Mouse (Mus musculus) heart, embryonic 13.5 days (tissue): ENCODE measurements at regions not wholly inside any gene's neighbourhood (a gene's known extent, or its start where the extent isn't known, plus 50 kb on each side); places are given as distances from the start of the nearest gene placed in this dataset.
A peak's percentile ranks its signal among the peaks of the same experiment; 100 is the strongest.

ENCODE experiments used
- ATAC-seq: fragments of 200-750 bp; cut with Nextera tagmentation; 2 replicates; pipeline ENCODE4 v1.8.0; 2017; ENCODE audit warnings: moderate TSS enrichment; ENCODE audit not compliant: insufficient number of reproducible peaks, low FRiP score, low TSS enrichment; ENCODE audit errors: extremely low read depth
- H3K27ac ChIP-seq: fragments of 300-500 bp; sonication (generic); replicated peaks from 2 replicates; pipeline ENCODE4 v1.5.1; 2015; ENCODE audit warnings: moderate library complexity, mild to moderate bottlenecking, inconsistent platforms
- H3K27me3 ChIP-seq: fragments of 300-500 bp; sonication (generic); replicated peaks from 2 replicates; pipeline ENCODE4 v1.6.1; 2015; ENCODE audit warnings: mild to moderate bottlenecking, inconsistent platforms
- H3K36me3 ChIP-seq: fragments of 300-500 bp; sonication (generic); 2 replicates; pipeline ENCODE4 v1.6.1; 2015; ENCODE audit warnings: mild to moderate bottlenecking, inconsistent platforms
- H3K4me1 ChIP-seq: fragments of 300-500 bp; sonication (generic); 2 replicates; pipeline ENCODE4 v1.6.1; 2015; ENCODE audit warnings: inconsistent platforms
- H3K4me2 ChIP-seq: fragments of 300-500 bp; sonication (generic); 2 replicates; pipeline ENCODE4 v1.6.1; 2015; ENCODE audit warnings: inconsistent platforms, mild to moderate bottlenecking, moderate library complexity
- H3K4me3 ChIP-seq: fragments of 300-500 bp; sonication (generic); 2 replicates; pipeline ENCODE4 v1.5.1; 2015; ENCODE audit warnings: moderate library complexity, mild to moderate bottlenecking, inconsistent platforms
- H3K9ac ChIP-seq: fragments of 300-500 bp; sonication (generic); 2 replicates; pipeline ENCODE4 v1.6.1; 2015; ENCODE audit warnings: inconsistent platforms, mild to moderate bottlenecking, moderate library complexity
- H3K9me3 ChIP-seq: fragments of 300-500 bp; sonication (generic); 2 replicates; pipeline ENCODE4 v1.6.1; 2016; ENCODE audit warnings: inconsistent platforms
- WGBS: fragments of 180-500 bp; shearing (Covaris S2); methylation state at CpG from one replicate; pipeline ENCODE4 v1.1.7; 2015; ENCODE audit warnings: mixed read lengths; 5-methylcytosine and 5-hydroxymethylcytosine counted together

DNA sequence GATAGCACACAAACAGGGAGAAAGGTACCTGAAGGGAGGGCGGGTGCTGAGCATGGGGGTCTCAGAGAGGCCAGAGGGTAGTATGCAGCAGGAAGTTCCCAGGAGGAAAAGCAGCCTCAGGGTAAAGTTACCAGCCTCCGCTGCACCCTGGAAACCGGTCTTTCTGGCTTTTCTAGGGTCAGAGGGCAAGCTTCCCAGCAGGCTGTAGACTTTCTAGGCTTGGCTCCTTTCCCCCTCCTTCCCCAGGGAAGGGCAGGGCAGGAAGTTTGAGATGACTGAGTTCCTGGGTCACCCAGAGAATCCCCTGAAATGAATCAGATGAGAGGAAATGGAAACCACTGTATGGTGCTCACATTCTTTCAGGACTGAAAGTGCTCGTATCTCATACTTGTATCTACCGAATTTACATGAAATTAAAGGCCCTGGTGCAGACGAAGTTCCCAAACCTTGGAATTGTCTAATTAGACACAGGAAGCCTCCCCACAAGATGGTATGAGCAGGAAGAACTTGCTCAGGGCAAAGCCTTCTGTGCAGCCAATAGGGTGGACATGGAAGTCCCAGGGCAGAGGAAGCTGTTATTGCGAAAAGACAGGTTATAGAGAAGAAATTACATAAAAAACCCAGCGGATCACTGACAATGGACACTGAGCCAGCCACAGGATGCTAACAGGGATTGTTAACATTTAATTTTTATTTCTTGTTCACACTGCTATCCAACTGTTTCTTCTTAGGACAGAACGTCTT is 114.9 kb downstream of the Bcl2l11 start:
- 55% methylated on average over 9 of the region's 9 CpGs for WGBS
- Histone ChIP-seq H3K27me3 (no peaks in the 10 kb centered on the region), H3K4me3 (no peak overlapping the region), H3K4me1 (peaks cover 19% of the 10 kb centered on the region), H3K9ac (no peak overlapping the region), H3K27ac (no peak overlapping the region), H3K4me2 (no peak overlapping the region), H3K36me3 (no peaks in the 10 kb centered on the region), H3K9me3 (no peaks in the 10 kb centered on the region)
- no peak for ATAC-seq

GRCm38 (mm10) chr2:128241280-128241665 is 115.4 kb downstream of the Bcl2l11 start:
- H3K4me2 ChIP-seq = no peak overlapping the region
- no peak overlapping the region for H3K4me3 ChIP-seq
- peaks cover 21% of the 10 kb centered on the region for H3K4me1 ChIP-seq
- no peaks in the 10 kb centered on the region for H3K9me3 ChIP-seq
- WGBS = 20% methylated on average over 3 of the region's 3 CpGs
- H3K27ac ChIP-seq = no peak overlapping the region
- no peak; the same call in 1 of the 2 replicates for ATAC-seq
- H3K9ac ChIP-seq = no peak overlapping the region
- no peaks in the 10 kb centered on the region for H3K27me3 ChIP-seq
- no peaks in the 10 kb centered on the region for H3K36me3 ChIP-seq

- Histone ChIP-seq H3K4me1 (peaks cover 31% of the 10 kb centered on the region), H3K4me2 (no peak overlapping the region), H3K36me3 (no peaks in the 10 kb centered on the region), H3K4me3 (no peak overlapping the region), H3K9me3 (no peaks in the 10 kb centered on the region), H3K9ac (no peak overlapping the region), H3K27me3 (no peaks in the 10 kb centered on the region), H3K27ac (peak overlapping the region; percentile 44)
- ATAC-seq = no peak
- WGBS = 41% methylated on average over 10 of the region's 10 CpGs
These were observed 119.7 kb downstream of the Bcl2l11 start for GRCm38 (mm10) chr2:128245544-128245943.

GRCm38 (mm10) chr2:128247967-128248366 is 122.1 kb downstream of the Bcl2l11 start:
- WGBS = 28% methylated on average over 4 of the region's 4 CpGs
- Histone ChIP-seq H3K9ac (no peak overlapping the region), H3K4me1 (peaks cover 22% of the 10 kb centered on the region), H3K4me2 (no peak overlapping the region), H3K27ac (no peak overlapping the region), H3K36me3 (no peaks in the 10 kb centered on the region), H3K27me3 (no peaks in the 10 kb centered on the region), H3K9me3 (no peaks in the 10 kb centered on the region), H3K4me3 (no peak overlapping the region)
- ATAC-seq = no peak

DNA sequence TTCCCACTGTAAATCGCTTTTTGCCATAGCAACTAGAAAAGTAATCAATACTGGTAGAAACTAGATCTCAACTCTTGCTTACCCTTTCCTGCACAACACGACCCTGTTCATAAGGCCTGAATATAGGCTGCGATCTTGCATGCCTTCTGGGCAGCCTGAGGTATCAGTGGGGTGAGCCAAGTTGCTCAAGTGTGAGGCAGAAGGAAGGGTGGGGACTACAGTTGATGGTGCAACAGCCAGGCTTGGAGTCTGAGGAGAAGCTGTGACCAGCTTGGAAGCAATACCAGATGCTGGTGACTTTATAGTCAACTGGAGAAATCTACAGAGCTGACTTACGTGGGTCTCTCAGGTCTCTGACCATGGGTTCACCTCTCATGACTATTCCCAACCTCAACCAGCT is 123.3 kb downstream of the Bcl2l11 start:
- ATAC-seq = no peak
- 87% methylated on average over 4 of the region's 4 CpGs for WGBS
- H3K27ac ChIP-seq = no peak overlapping the region
- H3K4me1 ChIP-seq = peaks cover 22% of the 10 kb centered on the region
- no peak overlapping the region for H3K9ac ChIP-seq
- no peaks in the 10 kb centered on the region for H3K27me3 ChIP-seq
- H3K9me3 ChIP-seq = no peaks in the 10 kb centered on the region
- no peaks in the 10 kb centered on the region for H3K36me3 ChIP-seq
- no peak overlapping the region for H3K4me3 ChIP-seq
- no peak overlapping the region for H3K4me2 ChIP-seq

- WGBS = 61% methylated on average over 2 of the region's 2 CpGs
- H3K36me3 ChIP-seq = no peaks in the 10 kb centered on the region
- H3K27ac ChIP-seq = no peak overlapping the region
- no peak overlapping the region for H3K4me2 ChIP-seq
- H3K9ac ChIP-seq = no peak overlapping the region
- no peak for ATAC-seq
- H3K9me3 ChIP-seq = no peaks in the 10 kb centered on the region
- no peaks in the 10 kb centered on the region for H3K27me3 ChIP-seq
- no peak overlapping the region for H3K4me3 ChIP-seq
- H3K4me1 ChIP-seq = peaks cover 22% of the 10 kb centered on the region
These were observed 123.8 kb downstream of the Bcl2l11 start for GRCm38 (mm10) chr2:128249607-128250006.

DNA sequence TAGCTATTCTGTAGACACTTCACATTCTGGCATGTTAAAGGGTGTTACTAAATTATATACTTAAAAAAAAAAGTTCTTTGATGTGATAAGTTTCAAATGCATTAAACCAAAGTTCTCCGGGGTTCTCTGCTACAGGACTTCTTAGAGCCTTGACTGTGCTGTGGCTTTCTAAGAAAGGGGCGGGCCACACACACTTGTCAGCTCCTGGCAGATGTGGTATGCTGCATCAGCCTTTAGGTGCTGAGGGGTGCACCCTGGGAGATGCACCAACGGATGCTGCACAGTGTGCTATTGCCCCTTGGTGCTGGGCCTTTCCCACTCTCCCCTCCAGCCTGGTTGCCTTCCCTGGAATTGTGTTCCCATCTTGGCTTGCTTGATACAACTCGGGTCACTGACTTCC is 125.0 kb downstream of the Bcl2l11 start:
- no peak overlapping the region for H3K4me2 ChIP-seq
- no peaks in the 10 kb centered on the region for H3K36me3 ChIP-seq
- no peaks in the 10 kb centered on the region for H3K27me3 ChIP-seq
- H3K4me3 ChIP-seq = no peak overlapping the region
- H3K9ac ChIP-seq = no peak overlapping the region
- no peak for ATAC-seq
- H3K4me1 ChIP-seq = peaks cover 13% of the 10 kb centered on the region
- no peak overlapping the region for H3K27ac ChIP-seq
- no peaks in the 10 kb centered on the region for H3K9me3 ChIP-seq
- 61% methylated on average over 4 of the region's 4 CpGs for WGBS

DNA sequence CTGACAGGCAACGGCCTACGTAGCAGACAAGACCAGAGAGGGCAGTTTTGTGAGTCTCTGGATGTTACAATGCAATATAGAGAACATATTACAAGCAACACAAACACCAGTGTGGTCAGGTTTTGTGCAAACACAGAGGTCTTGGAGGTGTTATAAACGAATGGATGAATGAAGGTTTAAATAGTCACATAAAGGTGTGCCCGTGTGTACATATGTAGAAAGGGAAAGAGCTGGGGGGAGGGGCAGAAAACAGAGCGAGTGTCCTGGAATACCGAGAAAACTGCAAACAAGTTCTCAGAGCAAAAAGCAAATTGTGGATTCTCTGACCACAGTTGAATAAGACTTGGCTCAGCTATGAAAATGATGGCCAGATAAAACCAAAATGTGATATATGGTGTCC is 130.8 kb downstream of the Bcl2l11 start:
- 68% methylated on average over 6 of the region's 6 CpGs for WGBS
- Histone ChIP-seq H3K4me1 (no peaks in the 10 kb centered on the region), H3K27ac (no peak overlapping the region), H3K36me3 (no peaks in the 10 kb centered on the region), H3K27me3 (no peaks in the 10 kb centered on the region), H3K9me3 (no peaks in the 10 kb centered on the region), H3K9ac (no peak overlapping the region), H3K4me3 (no peak overlapping the region), H3K4me2 (no peak overlapping the region)
- no peak for ATAC-seq

DNA sequence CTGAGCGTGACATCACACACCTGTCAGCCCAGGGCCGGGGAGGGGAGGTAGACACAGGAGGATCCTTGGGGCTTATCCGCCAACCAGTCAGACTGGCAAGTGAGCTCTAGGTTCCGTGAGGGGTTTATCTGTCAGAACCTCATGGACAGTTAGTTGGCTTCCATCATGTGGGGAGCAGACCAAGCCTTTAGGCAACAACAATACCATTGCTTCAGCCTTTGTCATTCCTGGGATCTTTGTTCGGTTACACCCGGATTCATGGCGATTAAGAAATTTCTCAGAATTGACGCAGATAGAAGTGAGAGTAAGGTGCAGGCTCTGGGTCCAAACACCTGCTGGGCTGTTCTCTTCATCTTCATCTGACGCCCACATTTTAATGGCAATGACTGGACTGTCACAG is 131.4 kb downstream of the Bcl2l11 start:
- no peak for ATAC-seq
- H3K27ac ChIP-seq = no peak overlapping the region
- no peaks in the 10 kb centered on the region for H3K9me3 ChIP-seq
- H3K36me3 ChIP-seq = no peaks in the 10 kb centered on the region
- no peak overlapping the region for H3K4me2 ChIP-seq
- no peak overlapping the region for H3K4me3 ChIP-seq
- WGBS = 74% methylated on average over 9 of the region's 9 CpGs
- no peaks in the 10 kb centered on the region for H3K27me3 ChIP-seq
- H3K9ac ChIP-seq = no peak overlapping the region
- no peaks in the 10 kb centered on the region for H3K4me1 ChIP-seq

DNA sequence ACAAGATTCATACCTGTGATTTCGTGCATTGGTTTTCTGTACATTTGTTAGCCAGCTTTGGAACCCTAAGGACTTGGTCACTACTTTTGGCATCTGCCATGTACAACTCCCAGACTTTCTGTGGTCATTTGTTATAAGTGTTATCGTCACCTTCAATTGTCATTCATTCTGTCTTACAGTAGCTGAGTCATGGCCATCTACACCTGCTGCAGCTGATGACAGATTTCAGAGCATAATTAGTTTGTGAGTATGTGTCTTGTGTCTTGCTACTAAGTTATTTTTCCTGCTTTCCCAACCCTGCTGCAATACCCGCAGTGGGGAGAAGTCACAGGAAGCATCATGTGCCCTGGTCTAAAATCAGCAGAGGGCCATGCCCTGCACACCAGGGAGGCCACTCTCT is 138.0 kb downstream of the Bcl2l11 start:
- Histone ChIP-seq H3K9ac (no peak overlapping the region), H3K4me3 (no peak overlapping the region), H3K36me3 (no peaks in the 10 kb centered on the region), H3K27me3 (no peaks in the 10 kb centered on the region), H3K4me1 (0 out of 2 replicates have a peak, but pooled peaks cover 4% of the 10 kb centered on the region), H3K27ac (no peak overlapping the region), H3K4me2 (no peak overlapping the region), H3K9me3 (no peaks in the 10 kb centered on the region)
- ATAC-seq = no peak
- 79% methylated on average over 3 of the region's 3 CpGs for WGBS

- Histone ChIP-seq H3K4me3 (no peak overlapping the region), H3K9ac (no peak overlapping the region), H3K4me1 (peaks cover 5% of the 10 kb centered on the region), H3K27ac (no peak overlapping the region), H3K4me2 (no peak overlapping the region), H3K27me3 (no peaks in the 10 kb centered on the region), H3K9me3 (no peaks in the 10 kb centered on the region), H3K36me3 (no peaks in the 10 kb centered on the region)
- ATAC-seq = no peak
- WGBS = 45% methylated on average over 9 of the region's 9 CpGs
These were observed 139.5 kb downstream of the Bcl2l11 start for GRCm38 (mm10) chr2:128265014-128265990.
